Mouse (Mus musculus): ENCODE data around the gene Mybl2. TPM values are rescaled to one million over a fixed set of nuclear protein-coding genes. Genes with fewer than 3 reads are reported as not detected.

Mybl2 gene
- polyA plus RNA-seq, 1 experiment from 2014 or later = 22.4 TPM

DNA sequence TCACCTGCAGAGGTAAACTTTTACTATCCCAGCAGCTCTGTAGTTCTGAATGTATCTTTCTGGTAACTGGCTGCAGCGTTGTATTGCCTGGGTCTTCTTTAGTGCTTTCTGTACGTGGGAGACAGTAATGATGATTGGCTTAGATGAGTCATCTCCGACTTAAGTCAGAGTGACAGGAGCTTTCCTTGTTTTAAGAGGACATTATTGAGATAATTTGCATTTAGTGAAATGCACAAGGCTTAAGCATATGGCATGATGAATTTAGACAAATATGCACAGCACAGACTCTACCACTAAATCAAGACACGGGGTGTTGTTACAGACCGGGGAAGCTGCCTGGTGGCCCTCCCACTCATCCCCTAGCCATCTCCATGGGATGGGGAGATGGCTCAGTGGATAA, 77.8 kb downstream of the Mybl2 start:
- H3K9ac ChIP-seq (replicated peaks; ENCODE audit: low read depth, low read length) = no peak overlapping the region
- no peak for ATAC-seq (ENCODE audit: insufficient number of reproducible peaks, insufficient read depth, low FRiP score, low read depth)
- H3K9me3 ChIP-seq (ENCODE audit: control insufficient read depth, low read depth, low read length) = no peaks in the 10 kb centered on the region
- H3K4me1 ChIP-seq (ENCODE audit: control insufficient read depth, insufficient read depth, low read length) = no peaks in the 10 kb centered on the region
- H3K4me3 ChIP-seq (ENCODE audit: low read depth, low read length) = no peak overlapping the region
- 79% methylated on average over 5 of the region's 5 CpGs for WGBS
- no peaks in the 10 kb centered on the region for H3K36me3 ChIP-seq (ENCODE audit: control insufficient read depth, insufficient read depth, low read length)
- no peaks in the 10 kb centered on the region for H3K27me3 ChIP-seq (ENCODE audit: control insufficient read depth, insufficient read depth, low read length)
- H3K4me2 ChIP-seq (replicated peaks; ENCODE audit: low read depth, low read length) = no peak overlapping the region
- no peak overlapping the region for H3K27ac ChIP-seq (ENCODE audit: low read length)

Small RNA genes lying within 50 kb of the gene (microRNA-seq; reads per million reads assigned to microRNA genes)
- gene Gm22174 (not detected), gene Mir7003 (not detected)

Other genes with a start within 250 kb of the Mybl2 start
- 193 and 202 TPM in 2 replicates for gene Srsf6, start 123.2 kb upstream of the Mybl2 start, polyA plus RNA-seq (2014; fragmentation: Nextera tagmentation; extraction: Ambion mirVana)
- 0.30 and 0.36 TPM in 2 replicates for gene L3mbtl1, start 111.2 kb upstream of the Mybl2 start, polyA plus RNA-seq (2014; fragmentation: Nextera tagmentation; extraction: Ambion mirVana)
- gene Sgk2, start 67.4 kb upstream of the Mybl2 start, polyA plus RNA-seq (2014; fragmentation: Nextera tagmentation; extraction: Ambion mirVana) = 0.08 TPM in 1 of 2 replicates, not detected in the other
- 50.7 and 53.5 TPM in 2 replicates for gene Ift52, start 37.3 kb upstream of the Mybl2 start, polyA plus RNA-seq (2014; fragmentation: Nextera tagmentation; extraction: Ambion mirVana)
- gene Gtsf1l, start 33.2 kb downstream of the Mybl2 start, polyA plus RNA-seq (2014; fragmentation: Nextera tagmentation; extraction: Ambion mirVana) = not detected in 2 replicates
- 5.6 and 7.1 TPM in 2 replicates for gene Tox2, start 148.4 kb downstream of the Mybl2 start, polyA plus RNA-seq (2014; fragmentation: Nextera tagmentation; extraction: Ambion mirVana)